Mouse (Mus musculus): Measurements from ENCODE around the gene Bcas1. TPM values are rescaled to one million over a fixed set of nuclear protein-coding genes. Genes with fewer than 3 reads are reported as not detected.
"Not testable (repeated sequence)": the region's sequence is repeated elsewhere in the genome, so short reads cannot be mapped to it uniquely, and the experiment has no call there.

The Bcas1 gene
- polyA plus RNA-seq, 2 experiments = 0.45 to 1.0 TPM

GRCm38 (mm10) chr2:170459183-170459582, 31.5 kb upstream of the Bcas1 start:
- no peak for ATAC-seq (ENCODE audit: low FRiP score, low read depth)
- no peak for TF ChIP-seq POLR2A (IDR thresholded peaks at IDR 0.05; ENCODE audit: borderline replicate concordance, extremely low read depth, insufficient read depth, insufficient read length)
- H3K4me3 ChIP-seq (replicated peaks; ENCODE audit: low read length) = no peak overlapping the region
- H3K27me3 ChIP-seq (ENCODE audit: control insufficient read depth, insufficient read depth, low read length) = no peaks in the 10 kb centered on the region
- no peak overlapping the region for H3K27ac ChIP-seq (replicated peaks; ENCODE audit: low read depth, low read length)
- H3K4me1 ChIP-seq (ENCODE audit: control insufficient read depth, insufficient read depth, low read length) = no peaks in the 10 kb centered on the region
- no peaks in the 10 kb centered on the region for H3K9me3 ChIP-seq (ENCODE audit: control insufficient read depth, low read length)
- H3K36me3 ChIP-seq (ENCODE audit: control insufficient read depth, insufficient read depth, low read length) = no peaks in the 10 kb centered on the region
- no peak for DNase-seq (ENCODE audit: low spot score)
- 63% methylated on average over 10 of the region's 10 CpGs for WGBS
- no peak overlapping the region for H3K9ac ChIP-seq (ENCODE audit: low read depth, low read length, severe bottlenecking)
- H3K4me2 ChIP-seq (replicated peaks; ENCODE audit: low read depth, low read length, severe bottlenecking) = no peak overlapping the region

- ATAC-seq (ENCODE audit: low FRiP score, low read depth); H3K9ac ChIP-seq (ENCODE audit: low read depth, low read length, severe bottlenecking): not testable (repeated sequence)
- 51% methylated on average over 3 of the region's 4 CpGs for WGBS
Measured at GRCm38 (mm10) chr2:170453809-170454208, 26.2 kb upstream of the Bcas1 start.

GRCm38 (mm10) chr2:170450933-170451332, 23.3 kb upstream of the Bcas1 start:
- peak overlapping the region; percentile 27; the same call in 1 of the 2 replicates for H3K4me2 ChIP-seq (replicated peaks; ENCODE audit: low read depth, low read length, severe bottlenecking)
- TF ChIP-seq POLR2A (IDR thresholded peaks at IDR 0.05; ENCODE audit: borderline replicate concordance, extremely low read depth, insufficient read depth, insufficient read length) = no peak
- no peak overlapping the region for H3K4me3 ChIP-seq (replicated peaks; ENCODE audit: low read length)
- ATAC-seq (ENCODE audit: low FRiP score, low read depth) (no peak; the same call in 1 of the 2 replicates), DNase-seq (ENCODE audit: low spot score) (peak; percentile 77)
- no peaks in the 10 kb centered on the region for H3K4me1 ChIP-seq (ENCODE audit: control insufficient read depth, insufficient read depth, low read length)
- H3K36me3 ChIP-seq (ENCODE audit: control insufficient read depth, insufficient read depth, low read length) = no peaks in the 10 kb centered on the region
- 7% methylated on average over 9 of the region's 9 CpGs for WGBS
- H3K27me3 ChIP-seq (ENCODE audit: control insufficient read depth, insufficient read depth, low read length) = no peaks in the 10 kb centered on the region
- H3K27ac ChIP-seq (replicated peaks; ENCODE audit: low read depth, low read length) = no peak overlapping the region
- H3K9me3 ChIP-seq (ENCODE audit: control insufficient read depth, low read length) = no peaks in the 10 kb centered on the region
- H3K9ac ChIP-seq (ENCODE audit: low read depth, low read length, severe bottlenecking) = no peak overlapping the region

More at GRCm38 (mm10) chr2:170453809-170454208, 26.2 kb upstream of the Bcas1 start:
- not testable (repeated sequence) for DNase-seq (ENCODE audit: low spot score); H3K36me3 ChIP-seq (ENCODE audit: control insufficient read depth, insufficient read depth, low read length); H3K4me3 ChIP-seq (replicated peaks; ENCODE audit: low read length); H3K4me2 ChIP-seq (replicated peaks; ENCODE audit: low read depth, low read length, severe bottlenecking); H3K4me1 ChIP-seq (ENCODE audit: control insufficient read depth, insufficient read depth, low read length); H3K27me3 ChIP-seq (ENCODE audit: control insufficient read depth, insufficient read depth, low read length); H3K9me3 ChIP-seq (ENCODE audit: control insufficient read depth, low read length); H3K27ac ChIP-seq (replicated peaks; ENCODE audit: low read depth, low read length)

- Histone ChIP-seq H3K4me1 (ENCODE audit: control insufficient read depth, insufficient read depth, low read length) (no peaks in the 10 kb centered on the region), H3K4me2 (replicated peaks; ENCODE audit: low read depth, low read length, severe bottlenecking) (no peak overlapping the region), H3K27me3 (ENCODE audit: control insufficient read depth, insufficient read depth, low read length) (no peaks in the 10 kb centered on the region), H3K9ac (ENCODE audit: low read depth, low read length, severe bottlenecking) (no peak overlapping the region), H3K36me3 (ENCODE audit: control insufficient read depth, insufficient read depth, low read length) (no peaks in the 10 kb centered on the region), H3K27ac (replicated peaks; ENCODE audit: low read depth, low read length) (no peak overlapping the region), H3K4me3 (replicated peaks; ENCODE audit: low read length) (no peak overlapping the region), H3K9me3 (ENCODE audit: control insufficient read depth, low read length) (no peaks in the 10 kb centered on the region)
- WGBS = 66% methylated on average over 10 of the region's 10 CpGs
- ATAC-seq (ENCODE audit: low FRiP score, low read depth) (no peak), DNase-seq (ENCODE audit: low spot score) (no peak)
- no peak for TF ChIP-seq POLR2A (IDR thresholded peaks at IDR 0.05; ENCODE audit: borderline replicate concordance, extremely low read depth, insufficient read depth, insufficient read length)
Measured at GRCm38 (mm10) chr2:170447651-170448050, 20.0 kb upstream of the Bcas1 start.

GRCm38 (mm10) chr2:170446843-170447383, 19.3 kb upstream of the Bcas1 start:
- Histone ChIP-seq H3K4me1 (ENCODE audit: control insufficient read depth, insufficient read depth, low read length) (no peaks in the 10 kb centered on the region), H3K4me2 (replicated peaks; ENCODE audit: low read depth, low read length, severe bottlenecking) (no peak overlapping the region), H3K27me3 (ENCODE audit: control insufficient read depth, insufficient read depth, low read length) (no peaks in the 10 kb centered on the region), H3K4me3 (replicated peaks; ENCODE audit: low read length) (no peak overlapping the region), H3K9me3 (ENCODE audit: control insufficient read depth, low read length) (no peaks in the 10 kb centered on the region), H3K27ac (replicated peaks; ENCODE audit: low read depth, low read length) (no peak overlapping the region), H3K36me3 (ENCODE audit: control insufficient read depth, insufficient read depth, low read length) (no peaks in the 10 kb centered on the region), H3K9ac (ENCODE audit: low read depth, low read length, severe bottlenecking) (no peak overlapping the region)
- WGBS = 55% methylated on average over 5 of the region's 5 CpGs
- DNase-seq (ENCODE audit: low spot score) = no peak
- no peak for TF ChIP-seq POLR2A (IDR thresholded peaks at IDR 0.05; ENCODE audit: borderline replicate concordance, extremely low read depth, insufficient read depth, insufficient read length)
- ATAC-seq (ENCODE audit: low FRiP score, low read depth) = no peak

- no peak for TF ChIP-seq POLR2A (IDR thresholded peaks at IDR 0.05; ENCODE audit: borderline replicate concordance, extremely low read depth, insufficient read depth, insufficient read length)
- Histone ChIP-seq H3K4me1 (ENCODE audit: control insufficient read depth, insufficient read depth, low read length) (no peaks in the 10 kb centered on the region), H3K9ac (ENCODE audit: low read depth, low read length, severe bottlenecking) (no peak overlapping the region), H3K36me3 (ENCODE audit: control insufficient read depth, insufficient read depth, low read length) (no peaks in the 10 kb centered on the region), H3K9me3 (ENCODE audit: control insufficient read depth, low read length) (no peaks in the 10 kb centered on the region), H3K4me3 (replicated peaks; ENCODE audit: low read length) (no peak overlapping the region), H3K27ac (replicated peaks; ENCODE audit: low read depth, low read length) (no peak overlapping the region), H3K4me2 (replicated peaks; ENCODE audit: low read depth, low read length, severe bottlenecking) (no peak overlapping the region), H3K27me3 (ENCODE audit: control insufficient read depth, insufficient read depth, low read length) (no peaks in the 10 kb centered on the region)
- ATAC-seq (ENCODE audit: low FRiP score, low read depth) (no peak), DNase-seq (ENCODE audit: low spot score) (no peak)
- WGBS = 81% methylated on average over 5 of the region's 5 CpGs
Measured at GRCm38 (mm10) chr2:170445861-170446260, 18.2 kb upstream of the Bcas1 start.
